Mouse (Mus musculus) kidney, postnatal 4 days (tissue): ENCODE measurements around the gene Ikzf4.

Experiments
- DNase-seq, 2 experiments: peaks; one replicate each; pipeline ENCODE4 v3.0.0; 2021; ENCODE audit warnings: mixed read lengths in 2 of 2

The Ikzf4 gene

GRCm38 (mm10) chr10:128602470-128603128 lies 43.2 kb downstream of the Ikzf4 start:
- no peak for DNase-seq

DNA sequence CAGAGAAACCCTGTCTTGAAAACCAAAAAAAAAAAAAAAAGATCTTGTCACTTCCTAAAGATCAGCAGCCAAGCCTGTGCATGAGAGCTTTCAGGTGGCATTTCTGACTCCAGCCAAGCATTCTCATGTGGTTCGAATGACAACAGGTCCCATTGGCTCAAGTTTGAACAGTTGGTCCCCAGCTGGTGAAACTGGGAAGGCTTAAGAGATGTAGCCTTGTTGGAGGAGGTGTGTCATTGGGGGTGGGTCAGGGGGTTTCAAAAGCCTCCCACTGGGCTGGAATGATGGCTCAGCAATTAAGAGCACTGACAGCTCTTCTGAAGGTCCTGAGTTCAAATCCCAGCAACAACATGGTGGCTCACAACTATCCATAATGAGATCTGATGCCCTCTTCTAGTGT lies 44.3 kb downstream of the Ikzf4 start:
- no peak for DNase-seq

GRCm38 (mm10) chr10:128598476-128598875 lies 47.3 kb downstream of the Ikzf4 start:
- DNase-seq = no peak

GRCm38 (mm10) chr10:128592797-128593196 lies 53.0 kb downstream of the Ikzf4 start:
- DNase-seq = no peak

GRCm38 (mm10) chr10:128591436-128591835 lies 54.4 kb downstream of the Ikzf4 start:
- DNase-seq = no peak

DNA sequence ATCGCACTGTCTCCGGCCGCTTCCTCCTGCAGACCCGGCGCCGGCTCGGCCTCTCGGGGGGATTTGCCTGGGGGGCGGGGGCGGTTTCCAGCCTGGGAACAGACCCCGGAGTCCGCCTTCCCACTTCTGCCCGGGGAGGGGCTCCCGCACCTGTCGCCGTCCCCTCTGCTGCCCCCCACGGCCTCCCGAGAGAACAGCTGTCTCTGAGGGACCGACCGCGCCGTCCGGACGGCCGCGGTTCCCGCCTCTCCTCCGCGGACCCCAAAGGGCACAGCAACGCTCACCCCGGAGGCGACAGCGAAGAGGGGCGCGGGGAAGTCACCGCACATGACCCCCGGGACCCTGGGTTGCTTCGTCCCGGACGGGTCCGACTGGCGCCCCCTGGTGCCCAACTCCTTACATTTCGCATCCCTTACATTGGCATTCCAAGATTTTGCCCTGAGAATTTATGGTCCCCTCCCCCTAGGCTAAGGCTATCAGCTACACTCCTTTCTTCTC lies 55.5 kb downstream of the Ikzf4 start:
- DNase-seq = peak; percentile 83 to 87

DNA sequence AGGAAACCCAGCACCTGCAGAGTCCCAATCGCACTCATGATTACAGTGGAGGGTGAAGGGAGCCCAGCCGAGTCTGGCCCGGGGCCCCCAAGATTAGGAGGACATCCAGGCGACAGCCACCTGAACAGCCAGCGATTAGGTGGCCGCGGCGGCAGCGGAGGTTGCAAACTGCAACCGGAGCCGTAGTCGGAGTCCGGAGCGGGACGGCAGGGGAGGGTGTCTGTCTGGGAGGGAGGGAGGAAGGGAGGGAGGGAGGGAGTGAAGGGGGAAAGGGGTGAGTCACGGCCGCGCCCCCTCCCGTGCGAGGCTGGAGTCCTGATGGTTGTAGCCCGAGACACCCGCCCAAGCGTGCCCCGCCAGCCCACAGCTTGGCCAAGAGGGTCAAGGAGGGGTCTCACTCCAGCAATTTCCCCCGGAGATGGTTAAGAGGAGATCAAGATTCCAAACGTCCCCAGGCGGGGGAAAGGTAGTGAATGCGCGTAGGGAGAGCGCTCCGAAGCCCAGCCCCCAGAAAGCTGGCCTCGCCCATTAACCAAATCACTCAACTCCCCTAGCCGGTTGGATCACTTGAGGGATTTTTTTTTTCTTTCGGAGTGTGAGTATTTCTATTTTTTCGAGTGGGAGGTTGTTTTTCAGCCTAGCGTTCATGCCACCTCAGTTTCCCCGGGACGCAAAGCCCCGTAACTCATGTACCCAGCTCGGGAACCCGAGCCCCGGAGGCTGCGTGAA lies 56.2 kb downstream of the Ikzf4 start, which contains the start of gene Erbb3:
TSS of gene Erbb3 (minus strand) at position 189 of the 729 bp plus-strand sequence.
- DNase-seq = peak; percentile 69 to 82

- DNase-seq = peak in 1 of 2 experiments; percentile 36
Measured at GRCm38 (mm10) chr10:128588775-128589463, 56.9 kb downstream of the Ikzf4 start.

DNA sequence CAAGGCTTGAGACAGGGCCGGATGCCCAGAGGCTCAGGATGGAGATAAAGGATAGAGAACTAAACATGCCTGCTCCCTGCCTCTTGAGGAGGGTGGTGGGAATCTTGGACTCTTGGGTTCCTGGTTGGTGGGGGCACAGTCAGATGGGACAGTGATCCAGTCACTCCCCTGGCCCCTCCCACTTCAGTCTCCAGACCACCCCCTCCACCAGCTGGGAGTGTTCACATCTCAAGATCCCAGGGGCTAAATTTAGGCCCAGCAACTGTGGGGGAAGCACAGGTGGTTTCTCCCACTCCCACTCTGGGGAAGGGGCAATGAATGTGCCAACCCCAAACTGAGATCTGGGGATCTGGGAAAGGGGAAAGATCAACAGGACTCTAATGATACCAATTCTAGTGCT lies 57.7 kb downstream of the Ikzf4 start:
- no peak for DNase-seq

DNA sequence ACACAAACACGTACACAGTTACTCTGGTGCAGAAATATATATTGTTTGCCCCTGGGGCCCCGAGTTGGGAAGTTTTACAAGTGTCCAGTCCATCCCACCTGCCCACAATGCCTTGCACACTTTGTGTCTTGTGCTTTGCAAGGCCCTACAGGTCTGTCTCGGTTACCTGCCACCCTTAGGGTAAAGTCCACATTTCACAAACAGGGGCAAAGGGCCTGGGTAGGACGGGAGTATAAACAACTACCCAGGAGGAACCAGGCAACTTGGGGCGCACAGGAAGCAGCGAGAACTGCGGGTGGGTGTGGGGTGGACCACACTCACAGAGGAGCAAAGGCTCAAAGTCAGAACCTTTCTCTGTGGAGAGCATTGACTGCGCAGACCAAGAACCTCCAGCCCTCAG lies 58.1 kb downstream of the Ikzf4 start:
- peak; percentile 30 to 56 for DNase-seq

DNA sequence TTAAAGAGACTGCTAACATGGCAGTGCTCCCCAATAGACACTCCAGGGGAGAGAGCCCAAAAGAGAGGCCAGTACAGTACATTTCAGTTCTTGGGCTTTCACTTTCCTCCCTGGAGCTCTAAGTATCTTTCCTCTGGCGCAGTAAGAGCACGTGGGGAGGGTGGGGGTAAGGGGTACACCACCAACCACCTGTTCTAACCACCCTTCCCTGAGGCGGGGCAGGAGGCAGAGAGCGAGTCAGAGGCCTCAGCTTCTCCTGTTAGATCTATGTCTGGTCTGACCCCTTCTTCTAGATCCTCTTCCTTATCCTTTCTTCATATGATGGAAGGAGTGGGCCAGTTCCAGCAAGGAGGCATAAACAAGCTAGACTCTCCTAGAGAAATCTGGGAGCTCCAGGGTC lies 58.7 kb downstream of the Ikzf4 start:
- no peak for DNase-seq

DNA sequence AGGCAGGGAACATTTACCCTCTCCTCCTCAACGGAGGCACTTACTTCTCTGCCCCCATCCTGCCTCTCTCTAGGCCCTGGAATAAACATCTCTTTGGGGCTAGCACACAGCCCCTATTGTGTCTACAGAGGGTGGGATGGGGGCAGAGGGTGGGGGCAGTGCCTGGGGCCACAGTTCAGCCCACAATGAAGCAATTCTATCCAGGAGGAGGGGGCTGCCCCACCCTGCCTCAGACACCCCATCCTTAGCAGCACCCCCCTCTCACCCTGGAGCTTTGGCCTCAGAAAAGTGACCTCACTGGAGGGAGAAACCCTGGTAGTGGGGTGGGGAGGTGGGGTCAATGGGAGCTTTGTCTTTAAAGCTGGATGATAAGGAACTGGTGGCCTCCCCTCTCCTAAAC lies 59.2 kb downstream of the Ikzf4 start:
- no peak for DNase-seq

GRCm38 (mm10) chr10:128584386-128584785 lies 61.4 kb downstream of the Ikzf4 start:
- peak; percentile 48 to 68 for DNase-seq

DNA sequence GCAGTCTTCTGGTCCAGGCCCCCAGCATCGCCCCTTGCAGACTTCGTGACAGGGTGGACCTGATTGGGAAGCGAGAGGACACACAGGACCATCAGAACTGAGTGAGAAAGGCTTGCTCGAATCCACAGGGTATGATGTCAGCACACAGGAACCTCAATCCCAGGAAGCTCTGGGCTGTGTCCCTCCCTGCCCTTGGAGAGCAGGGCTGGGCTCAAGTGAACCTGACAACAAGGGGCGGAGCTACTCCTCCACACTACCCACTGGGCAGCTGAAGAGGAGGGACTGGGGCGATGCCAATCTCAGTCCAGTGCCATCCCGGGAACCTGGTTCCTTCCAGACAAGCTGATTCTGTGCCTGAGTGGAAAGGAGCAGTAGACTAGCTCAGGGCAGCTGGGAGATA lies 62.1 kb downstream of the Ikzf4 start:
- DNase-seq = peak; percentile 63 to 80
